Mouse (Mus musculus) CH12F3 (cell line): ENCODE results near the gene F9.
"Not testable (repeated sequence)": the region's sequence is repeated elsewhere in the genome, so short reads cannot be mapped to it uniquely, and the experiment has no call there.

Source experiments
- in situ Hi-C: fragments of 300-500 bp; cut with MboI; formaldehyde crosslinking; loops from 2 replicates; pipeline ENCODE4 v1.14.3; 2020; ENCODE audit warnings: low sequenced_read_pairs

Gene F9

DNA sequence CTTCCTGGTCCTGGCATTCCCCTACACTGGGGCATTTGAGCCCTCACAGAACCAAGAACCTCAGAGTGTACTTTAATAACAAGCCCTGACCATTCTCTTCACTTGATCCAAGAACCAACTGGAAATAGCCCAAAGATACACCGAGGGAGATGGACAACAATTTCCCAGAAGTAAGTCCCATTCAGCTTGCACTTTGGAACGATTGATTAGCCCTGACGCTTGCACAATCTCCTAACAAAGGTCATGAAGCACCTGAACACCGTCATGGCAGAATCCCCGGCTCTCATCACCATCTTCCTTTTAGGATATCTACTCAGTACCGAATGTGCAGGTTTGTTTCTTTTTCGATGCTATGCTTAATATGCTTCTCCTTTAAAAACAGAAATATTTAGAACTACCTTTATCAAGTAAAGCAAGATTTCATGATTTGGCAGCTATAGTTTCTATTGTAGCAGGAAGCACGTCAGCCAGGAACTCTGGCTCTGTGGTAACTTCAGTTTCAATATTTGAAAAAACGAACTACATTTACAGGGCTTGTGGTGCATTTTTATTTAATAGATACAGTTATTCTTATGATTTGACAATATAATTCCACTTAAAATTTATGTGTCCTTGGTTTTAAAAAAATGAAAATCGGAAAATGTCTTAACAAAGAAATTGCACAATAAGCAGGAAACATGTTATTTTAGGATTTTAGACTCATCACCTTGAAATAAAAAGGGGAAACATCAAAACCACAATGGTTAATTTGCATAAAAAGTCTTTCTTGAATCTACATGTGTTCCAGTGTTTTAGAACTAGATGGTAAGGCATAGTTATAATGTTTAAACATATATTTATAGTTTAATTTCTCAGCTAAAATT is at the start of gene F9:
Gene F9, plus strand, starts transcription at position 244 of the 863 bp plus-strand sequence.
- in situ Hi-C loops: no loop called here

DNA sequence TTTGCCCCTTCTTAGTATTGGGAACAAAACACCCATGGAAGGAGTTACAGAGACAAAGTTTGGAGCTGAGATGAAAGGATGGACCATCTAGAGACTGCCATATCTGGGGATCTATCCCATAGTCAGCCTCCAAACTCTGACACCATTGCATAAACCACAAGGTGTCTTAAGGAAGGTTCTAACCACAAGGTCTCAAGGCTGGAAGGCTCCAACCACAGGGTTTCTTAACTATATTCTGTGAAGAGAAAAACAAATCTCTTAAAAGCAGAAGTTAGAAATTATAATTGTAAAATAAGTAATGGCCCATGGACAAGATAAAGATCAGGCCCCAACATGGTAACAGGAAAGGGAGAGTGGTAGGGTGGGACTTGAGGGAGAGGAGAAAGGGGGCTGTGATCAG is 29.5 kb upstream of the F9 start:
- in situ Hi-C loops: not testable (repeated sequence)

DNA sequence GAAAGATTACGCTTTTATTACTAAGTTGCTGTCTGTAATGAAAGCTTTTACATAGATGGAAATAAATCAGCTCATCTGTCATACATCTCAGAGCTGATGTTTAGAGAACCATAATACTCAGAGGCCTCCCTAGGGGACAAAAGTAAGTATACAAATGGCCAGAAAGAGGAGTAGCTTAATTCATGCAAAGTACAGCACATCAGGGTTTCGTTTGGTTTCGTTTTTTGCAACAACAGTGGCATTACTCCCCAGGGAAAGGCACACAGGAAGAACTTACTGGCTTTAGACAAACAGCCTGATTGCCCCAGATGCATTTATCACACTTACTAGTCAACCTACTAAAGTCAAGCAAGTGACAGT is 800 bp downstream of the F9 start:
- in situ Hi-C loops: no loop called here

DNA sequence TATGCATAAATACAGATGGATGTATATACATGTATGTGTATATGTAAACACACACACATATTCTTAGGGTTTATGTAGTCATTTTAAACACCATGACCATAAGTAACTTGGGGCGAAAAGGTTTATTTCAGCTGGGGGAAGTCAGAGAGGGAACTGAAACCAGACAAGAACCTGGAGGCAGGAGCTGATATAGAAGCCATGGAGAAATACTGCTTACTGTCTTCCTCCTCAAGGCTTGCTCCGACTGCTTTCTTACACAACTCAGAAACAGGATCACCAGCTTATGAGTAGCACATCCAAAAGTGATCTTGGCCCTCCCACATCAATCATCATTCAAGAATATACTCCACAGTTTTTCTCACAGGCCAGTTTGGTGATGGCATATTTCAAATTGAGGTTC is 2.2 kb downstream of the F9 start:
- in situ Hi-C loops: no loop called here

DNA sequence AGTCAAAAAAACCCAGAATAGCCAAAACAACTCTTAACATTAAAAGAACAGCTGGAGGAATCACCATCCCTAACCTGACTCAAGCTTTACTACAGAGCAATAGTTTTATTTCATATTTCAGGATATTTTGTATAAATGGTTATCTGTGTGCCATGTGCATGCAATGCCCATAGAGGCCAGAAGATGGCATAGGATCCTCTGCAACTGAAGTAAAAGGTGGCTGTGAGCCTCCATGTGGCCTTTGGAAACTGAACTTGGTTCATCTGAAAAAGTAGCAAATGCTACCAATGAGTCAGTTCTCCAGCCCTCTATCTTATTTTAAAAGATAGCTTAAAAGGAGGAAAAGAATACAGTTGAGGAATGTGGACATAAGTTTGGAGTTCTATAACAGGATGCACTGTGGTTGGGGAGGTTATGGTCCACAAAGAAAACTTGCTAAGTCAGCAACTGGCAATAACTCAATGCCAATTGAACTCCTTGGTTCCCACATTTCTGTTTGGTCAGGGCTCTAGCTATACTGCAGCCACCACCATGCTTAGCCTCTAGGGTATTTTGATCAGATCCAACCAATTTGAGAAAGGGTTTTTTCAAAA is 13.9 kb downstream of the F9 start:
- in situ Hi-C loops: no loop called here

DNA sequence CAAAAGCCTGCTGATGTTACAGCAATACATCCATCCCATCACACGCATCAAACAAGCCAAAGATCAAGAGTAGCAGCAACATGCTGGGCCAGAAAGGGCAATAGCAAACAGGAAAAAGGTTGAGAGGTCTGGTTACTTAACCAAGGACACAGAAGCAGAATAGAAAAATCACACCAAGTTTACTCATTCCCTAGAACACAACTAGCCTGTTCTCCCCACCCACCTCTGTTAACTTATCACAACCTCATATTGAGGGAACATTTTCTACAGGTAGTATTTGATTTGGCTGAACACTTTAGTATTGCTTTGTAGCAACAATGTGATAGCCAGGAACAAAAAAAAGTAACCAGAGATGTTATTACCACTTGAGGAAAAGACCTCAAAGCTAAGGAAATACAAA is 15.3 kb downstream of the F9 start:
- in situ Hi-C loops: no loop called here

DNA sequence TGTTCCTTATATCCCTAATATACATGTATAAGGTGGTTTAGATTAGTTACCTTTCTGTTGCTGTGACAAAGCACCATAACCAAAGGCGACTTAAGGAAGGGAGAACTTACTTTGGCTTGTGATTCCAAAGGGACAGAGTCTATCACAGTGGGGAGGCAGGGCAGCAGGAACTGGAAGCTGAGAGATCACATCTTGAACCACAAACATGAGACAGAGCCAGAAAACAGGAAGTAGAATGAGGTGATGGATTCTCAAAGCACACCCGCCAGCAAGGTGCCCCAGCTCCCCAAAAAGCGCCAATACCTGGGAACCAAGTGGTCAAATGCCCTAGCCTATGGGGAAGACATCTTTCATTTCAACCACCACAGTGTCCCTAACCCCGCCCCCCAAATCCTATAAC is 21.7 kb downstream of the F9 start:
- in situ Hi-C loops: no loop called here

DNA sequence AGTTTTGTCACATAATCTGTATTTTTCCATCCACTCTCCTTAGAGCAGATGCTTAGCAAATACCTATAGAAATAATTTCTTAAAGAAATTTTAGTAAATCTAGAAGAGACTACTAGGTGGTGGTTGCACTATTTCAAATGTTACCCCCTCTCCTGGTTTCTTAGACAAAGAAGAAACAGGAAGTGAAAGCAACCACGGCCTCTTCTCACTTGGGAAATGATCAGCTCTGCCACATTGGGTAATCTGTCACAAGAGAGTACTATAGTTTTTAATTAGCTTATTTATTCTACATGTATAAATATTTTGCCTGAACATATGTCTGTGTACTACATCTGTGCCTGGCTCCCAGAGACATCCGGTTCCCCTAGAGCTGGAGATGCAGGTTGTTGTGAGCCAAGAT is 22.3 kb downstream of the F9 start:
- in situ Hi-C loops: no loop called here

DNA sequence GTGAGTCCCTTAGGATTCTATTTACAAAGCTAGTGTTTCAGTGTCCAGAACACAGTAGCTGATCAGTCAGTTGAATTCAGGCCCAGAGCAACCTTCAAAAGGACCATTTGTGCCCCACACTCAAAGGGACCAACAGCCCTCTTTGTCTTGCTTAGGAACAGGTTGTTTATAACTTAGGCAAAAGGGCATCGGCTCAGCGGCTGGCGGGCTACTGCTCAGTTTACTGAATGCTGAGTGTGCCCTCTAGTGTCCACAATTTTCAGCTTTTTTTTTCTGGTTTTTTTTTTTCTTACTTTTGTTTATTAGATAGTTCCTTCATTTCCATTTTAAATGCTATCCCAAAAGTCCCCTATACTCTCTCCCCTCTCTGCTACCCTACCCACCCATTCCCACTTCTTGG is 27.4 kb downstream of the F9 start:
- in situ Hi-C loops: no loop called here

DNA sequence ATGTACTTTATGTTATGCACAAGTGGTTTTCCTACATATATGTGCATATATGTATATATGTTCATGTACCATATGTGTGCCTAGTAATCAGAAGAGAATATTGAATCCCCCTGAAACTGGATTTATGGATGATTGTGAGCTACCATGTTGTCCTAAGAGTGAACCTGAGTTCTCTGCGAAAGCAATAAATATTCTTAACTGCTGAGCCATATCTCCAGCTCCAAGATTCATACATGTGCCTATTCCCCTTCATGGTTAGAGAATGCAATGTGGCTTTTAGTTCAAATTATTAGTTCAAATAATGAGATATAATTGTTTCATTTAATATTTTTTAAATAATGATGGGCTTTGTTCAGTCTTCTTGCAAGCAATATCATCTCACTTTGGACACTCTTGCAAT is 55.5 kb downstream of the F9 start:
- in situ Hi-C loops: no loop called here

DNA sequence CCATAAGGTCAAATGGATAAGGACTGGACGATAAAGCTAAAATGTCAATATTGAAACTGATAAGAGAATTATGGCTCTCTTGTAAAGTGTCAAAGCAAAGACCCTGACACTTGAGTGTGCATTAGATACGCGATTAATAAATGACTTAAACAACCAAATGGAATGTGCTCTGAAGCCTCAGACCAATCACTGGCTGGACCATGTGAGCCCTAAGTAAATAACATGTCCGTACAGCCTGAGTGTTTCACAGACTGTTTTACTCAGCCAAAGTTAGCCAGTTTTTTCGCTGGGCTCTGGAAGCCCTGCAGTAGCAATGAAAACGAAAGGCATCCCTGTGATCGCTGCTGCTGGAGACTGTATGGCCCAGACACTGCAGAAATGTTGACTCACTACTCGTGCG is 55.9 kb downstream of the F9 start:
- in situ Hi-C loops: no loop called here

DNA sequence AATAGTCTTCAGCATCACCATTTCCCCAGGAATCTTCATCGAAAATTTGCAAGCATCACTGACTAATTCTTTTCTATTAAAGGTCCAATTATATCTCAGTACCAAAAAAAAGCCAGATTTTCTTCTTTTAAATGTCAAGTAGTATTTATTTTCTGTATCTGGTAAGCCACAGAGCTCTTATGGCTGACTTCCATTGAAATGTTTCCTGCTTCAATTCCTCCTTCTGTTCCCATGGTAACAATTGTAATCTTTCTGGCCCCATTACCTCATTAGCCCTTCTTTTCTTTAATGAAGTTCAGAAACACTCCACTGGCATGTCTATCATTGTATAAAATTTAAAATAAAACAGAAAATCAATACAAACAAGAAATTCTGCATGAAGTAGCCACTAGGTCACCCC is 76.1 kb downstream of the F9 start:
- in situ Hi-C loops: no loop called here
